Mouse (Mus musculus) CH12.LX (cell line): Measurements from ENCODE around the gene Gpr157. TPM values are rescaled to one million over a fixed set of nuclear protein-coding genes. Genes with fewer than 3 reads are reported as not detected.

Source experiments
- DNase-seq: peaks from one replicate; pipeline ENCODE4 v3.0.0-alpha.2; 2013; ENCODE audit errors: extremely low read depth
- H3K27ac ChIP-seq: 2 replicates; pipeline ENCODE4 v1.5.1; 2012; ENCODE audit warnings: low read depth, mild to moderate bottlenecking, control low read depth, moderate library complexity; ENCODE audit not compliant: insufficient read depth
- H3K27me3 ChIP-seq: replicated peaks from 2 replicates; pipeline ENCODE3; 2012; ENCODE audit warnings: inconsistent platforms
- H3K36me3 ChIP-seq, 2 experiments: replicated peaks in 1 of 2; 2 replicates each; pipeline versions ENCODE3 to v1.6.1; 2012; ENCODE audit warnings: inconsistent platforms in 1 of 2, low read length in 1 of 2, mild to moderate bottlenecking in 1 of 2, mixed read lengths in 1 of 2, moderate library complexity in 1 of 2; ENCODE audit not compliant: control insufficient read depth in 1 of 2, insufficient read depth in 1 of 2
- H3K4me1 ChIP-seq, 2 experiments: 2 replicates each; pipeline ENCODE4 v1.6.1; 2012; ENCODE audit warnings: inconsistent platforms in 1 of 2, moderate library complexity in 1 of 2; ENCODE audit not compliant: insufficient read depth in 2 of 2, control insufficient read depth in 1 of 2
- H3K4me2 ChIP-seq: 2 replicates; pipeline ENCODE4 v1.6.1; 2012; ENCODE audit warnings: low read depth, mild to moderate bottlenecking, control low read depth; ENCODE audit not compliant: poor library complexity, insufficient read depth, severe bottlenecking
- H3K4me3 ChIP-seq, 3 experiments: fragments of 150-350 bp in 1 of 3; sonication (generic) in 1 of 3; replicated peaks in 1 of 3; 2 replicates each; pipeline versions ENCODE3 to v1.5.1; 2011 to 2012; ENCODE audit warnings: low read depth in 2 of 3, low read length in 2 of 3, mild to moderate bottlenecking in 2 of 3, moderate library complexity in 2 of 3, control low read depth in 1 of 3, improper control_type of control experiment in 1 of 3, inconsistent platforms in 1 of 3, mixed read lengths in 1 of 3; ENCODE audit not compliant: poor library complexity in 1 of 3
- H3K79me2 ChIP-seq: replicated peaks from 2 replicates; pipeline ENCODE4 v1.6.1; 2012; ENCODE audit warnings: mild to moderate bottlenecking, moderate library complexity; ENCODE audit not compliant: control insufficient read depth, poor library complexity, insufficient read depth, severe bottlenecking; ENCODE audit errors: extremely low read depth
- H3K9ac ChIP-seq: 2 replicates; pipeline ENCODE4 v1.6.1; 2012; ENCODE audit warnings: low read depth, mild to moderate bottlenecking, control low read depth, moderate library complexity; ENCODE audit not compliant: insufficient read depth
- H3K9me3 ChIP-seq: replicated peaks from 2 replicates; pipeline ENCODE3; 2012; ENCODE audit warnings: low read length, inconsistent platforms, mixed read lengths
- CHD1 ChIP-seq: IDR thresholded peaks from 2 replicates; pipeline ENCODE4 v1.6.1; 2012; ENCODE audit warnings: low read depth, low read length, improper control_type of control experiment, inconsistent platforms
- CHD2 ChIP-seq: IDR thresholded peaks from 2 replicates; pipeline ENCODE4 v1.6.1; 2011; ENCODE audit warnings: low read length, improper control_type of control experiment
- CTCF ChIP-seq, 2 experiments: IDR thresholded peaks in 1 of 2; conservative IDR thresholded peaks in 1 of 2; 2 replicates each; pipeline ENCODE4 v1.5.1; 2011 to 2012; ENCODE audit warnings: low read depth in 2 of 2, low read length in 2 of 2, improper control_type of control experiment in 1 of 2, inconsistent platforms in 1 of 2, mild to moderate bottlenecking in 1 of 2, moderate library complexity in 1 of 2
- E2F4 ChIP-seq: IDR thresholded peaks from 2 replicates; pipeline ENCODE4 v1.6.1; 2011; ENCODE audit warnings: low read depth, low read length, improper control_type of control experiment; ENCODE audit not compliant: insufficient replicate concordance
- ELF1 ChIP-seq: IDR thresholded peaks from 2 replicates; pipeline ENCODE4 v1.6.1; 2014; ENCODE audit warnings: low read depth, mild to moderate bottlenecking, inconsistent platforms, low read length, improper control_type of control experiment
- ETS1 ChIP-seq: conservative IDR thresholded peaks from 2 replicates; pipeline ENCODE4 v1.6.1; 2012; ENCODE audit warnings: low read depth, mild to moderate bottlenecking, inconsistent platforms, low read length, improper control_type of control experiment, moderate library complexity
- GABPA ChIP-seq: IDR thresholded peaks from 2 replicates; pipeline ENCODE4 v1.6.1; 2012; ENCODE audit warnings: low read depth, low read length, improper control_type of control experiment, inconsistent platforms; ENCODE audit not compliant: insufficient replicate concordance
- HCFC1 ChIP-seq: IDR thresholded peaks from 2 replicates; pipeline ENCODE4 v1.6.1; 2012; ENCODE audit warnings: low read depth, mild to moderate bottlenecking, inconsistent platforms, low read length, improper control_type of control experiment
- IRF4 ChIP-seq: IDR thresholded peaks from 2 replicates; pipeline ENCODE4 v1.6.1; 2014; ENCODE audit warnings: low read depth, mild to moderate bottlenecking, inconsistent platforms, low read length, improper control_type of control experiment
- JUN ChIP-seq: IDR thresholded peaks from 2 replicates; pipeline ENCODE4 v1.6.1; 2011; ENCODE audit warnings: low read depth, mild to moderate bottlenecking, low read length, improper control_type of control experiment, moderate library complexity; ENCODE audit not compliant: insufficient read depth
- JUND ChIP-seq: conservative IDR thresholded peaks from 2 replicates; pipeline ENCODE4 v1.6.1; 2011; ENCODE audit warnings: low read depth, low read length, improper control_type of control experiment
- KAT2A ChIP-seq: IDR thresholded peaks from 2 replicates; pipeline ENCODE4 v1.6.1; 2012; ENCODE audit warnings: low read length, improper control_type of control experiment, inconsistent platforms; ENCODE audit not compliant: insufficient replicate concordance
- MAFK ChIP-seq: IDR thresholded peaks from 2 replicates; pipeline ENCODE4 v1.6.1; 2011; ENCODE audit warnings: low read length, improper control_type of control experiment; ENCODE audit not compliant: insufficient replicate concordance
- MAX ChIP-seq: IDR thresholded peaks from 2 replicates; pipeline ENCODE4 v1.6.1; 2011; ENCODE audit warnings: low read length, improper control_type of control experiment
- MAZ ChIP-seq: IDR thresholded peaks from 2 replicates; pipeline ENCODE4 v1.6.1; 2012; ENCODE audit warnings: low read depth, mild to moderate bottlenecking, inconsistent platforms, low read length, improper control_type of control experiment, moderate library complexity
- MEF2A ChIP-seq: IDR thresholded peaks from 2 replicates; pipeline ENCODE4 v1.6.1; 2014; ENCODE audit warnings: low read depth, mild to moderate bottlenecking, inconsistent platforms, low read length, improper control_type of control experiment, borderline replicate concordance
- MXI1 ChIP-seq: IDR thresholded peaks from 2 replicates; pipeline ENCODE4 v1.6.1; 2011; ENCODE audit warnings: mild to moderate bottlenecking, low read depth, low read length, improper control_type of control experiment
- NRF1 ChIP-seq: IDR thresholded peaks from 2 replicates; pipeline ENCODE4 v1.6.1; 2014; ENCODE audit warnings: low read depth, mild to moderate bottlenecking, inconsistent platforms, low read length, improper control_type of control experiment, moderate library complexity
- PAX5 ChIP-seq: IDR thresholded peaks from 2 replicates; pipeline ENCODE4 v1.6.1; 2012; ENCODE audit warnings: low read length, inconsistent platforms, mixed read lengths
- POLR2AphosphoS2 ChIP-seq: IDR thresholded peaks from 2 replicates; pipeline ENCODE4 v1.6.1; 2011; ENCODE audit warnings: low read depth, low read length, improper control_type of control experiment
- RCOR1 ChIP-seq: conservative IDR thresholded peaks from 2 replicates; pipeline ENCODE4 v1.6.1; 2012; ENCODE audit warnings: low read depth, mild to moderate bottlenecking, inconsistent platforms, low read length, improper control_type of control experiment
- SIN3A ChIP-seq: IDR thresholded peaks from 2 replicates; pipeline ENCODE4 v1.6.1; 2012; ENCODE audit warnings: low read length, improper control_type of control experiment, inconsistent platforms
- SMC3 ChIP-seq: IDR thresholded peaks from 2 replicates; pipeline ENCODE4 v1.6.1; 2011; ENCODE audit warnings: low read depth, low read length, improper control_type of control experiment
- TBP ChIP-seq: conservative IDR thresholded peaks from 2 replicates; pipeline ENCODE4 v1.6.1; 2011; ENCODE audit warnings: low read depth, low read length, improper control_type of control experiment
- TCF12 ChIP-seq: IDR thresholded peaks from 2 replicates; pipeline ENCODE4 v1.6.1; 2014; ENCODE audit warnings: low read depth, mild to moderate bottlenecking, inconsistent platforms, low read length, improper control_type of control experiment
- USF1 ChIP-seq: IDR thresholded peaks from 2 replicates; pipeline ENCODE4 v1.6.1; 2014; ENCODE audit warnings: low read depth, mild to moderate bottlenecking, inconsistent platforms, low read length, improper control_type of control experiment
- ZC3H11A ChIP-seq: IDR thresholded peaks from 2 replicates; pipeline ENCODE4 v1.6.1; 2012; ENCODE audit warnings: low read depth, mild to moderate bottlenecking, inconsistent platforms, low read length, improper control_type of control experiment
- ZKSCAN1 ChIP-seq: IDR thresholded peaks from 2 replicates; pipeline ENCODE4 v1.6.1; 2012; ENCODE audit warnings: low read depth, inconsistent platforms, low read length, improper control_type of control experiment, borderline replicate concordance
- ZMIZ1 ChIP-seq: IDR thresholded peaks from 2 replicates; pipeline ENCODE4 v1.6.1; 2012; ENCODE audit warnings: low read depth, mild to moderate bottlenecking, inconsistent platforms, low read length, improper control_type of control experiment
- dilution Hi-C: fragments of 300-500 bp; cut with MboI; formaldehyde crosslinking; loops from 2 replicates; pipeline ENCODE4 v1.14.3; 2020; ENCODE audit warnings: low sequenced_read_pairs; ENCODE audit not compliant: extremely low pct_unique_long_range_greater_than_20kb, extremely low pct_ligation_motif_present
- in situ Hi-C: fragments of 300-500 bp; cut with MboI; formaldehyde crosslinking; loops from 3 replicates; pipeline ENCODE4 v1.14.3; 2019; ENCODE audit warnings: low sequenced_read_pairs, low pct_ligation_motif_present, low pct_unique_long_range_greater_than_20kb, mixed read lengths
- polyA plus RNA-seq: library from polyadenylated mRNA; unstranded; fragments of >175 nt; gene quantifications from 2 replicates; pipeline ENCODE4 v1.2.1, GENCODE M21; 2012; ENCODE audit warnings: low read depth; ENCODE audit not compliant: insufficient read length
- total RNA-seq, 2 experiments: library from RNA; depleted of rRNA; stranded (reverse); fragments of 300-350 nt in 1 of 2; fragments of >200 nt in 1 of 2; gene quantifications; 2 replicates each; pipeline ENCODE4 v1.2.3; 2012 to 2014

Gpr157 gene
- total and polyA plus RNA-seq, 3 experiments, result 2.6 to 3.5 (median 2.8) TPM

GRCm38 (mm10) chr4:150138084-150138543 lies 50.9 kb downstream of the Gpr157 start (continued):
- TF ChIP-seq MAX (peak; percentile 98), CTCF (conservative IDR thresholded peaks at IDR 0.05 in 1 of 2, IDR thresholded peaks at IDR 0.05 in 1 of 2; ENCODE audit: low read depth in 2 of 2, low read length in 2 of 2) (no peak), MEF2A (peak; percentile 59; the same call in 1 of the 2 replicates), TCF12 (peak; percentile 72; the same call in 1 of the 2 replicates), IRF4 (peak; percentile 80), HCFC1 (no peak), USF1 (peak; percentile 71), MAFK (peak; percentile 52; the same call in 1 of the 2 replicates), CHD1 (no peak), POLR2AphosphoS2 (peak; percentile 77; the same call in 1 of the 2 replicates)

- in situ Hi-C loops, result loop anchor here (5.0 kb wide), 1 partner anchor 78 kb away; no protein-coding TSS in a partner anchor
Measured at GRCm38 (mm10) chr4:150139090-150139489, 51.9 kb downstream of the Gpr157 start.

GRCm38 (mm10) chr4:150140346-150140745 lies 53.2 kb downstream of the Gpr157 start:
- dilution Hi-C loops, result no loop called here
- Histone ChIP-seq H3K4me2 (no peak overlapping the region; the same call in 1 of the 2 replicates), H3K4me3 (no peak overlapping the region), H3K27me3 (no peaks in the 10 kb centered on the region), H3K9ac (no peak overlapping the region), H3K9me3 (peaks cover 4% of the 10 kb centered on the region), H3K4me1 (peaks cover 25 to 54% of the 10 kb centered on the region in 2 experiments)
- no peak for DNase-seq
- no peak for TF ChIP-seq MEF2A
- no peak for TF ChIP-seq ETS1
- no peak for TF ChIP-seq SMC3
- TF ChIP-seq TBP, result no peak
- TF ChIP-seq USF1, result no peak
- no peak for TF ChIP-seq JUND
- TF ChIP-seq HCFC1, result no peak
- TF ChIP-seq CTCF (conservative IDR thresholded peaks at IDR 0.05 in 1 of 2, IDR thresholded peaks at IDR 0.05 in 1 of 2; ENCODE audit: low read depth in 2 of 2, low read length in 2 of 2), result no peak
- no peak for TF ChIP-seq GABPA
- no peak for TF ChIP-seq IRF4
- TF ChIP-seq NRF1, result no peak
- TF ChIP-seq ZC3H11A, result no peak
- no peak for TF ChIP-seq PAX5
- no peak for TF ChIP-seq CHD1
- no peak for TF ChIP-seq CHD2
- TF ChIP-seq ZMIZ1, result no peak
- no peak for TF ChIP-seq TCF12
- TF ChIP-seq MXI1, result no peak
- TF ChIP-seq, all 38 proteins: peak for 0
- H3K79me2 ChIP-seq, result no peaks in the 10 kb centered on the region
- peaks cover 0 to 2% of the 10 kb centered on the region in 2 experiments for H3K36me3 ChIP-seq
- in situ Hi-C loops, result no loop called here
- H3K27ac ChIP-seq, result no peak overlapping the region

More at GRCm38 (mm10) chr4:150139090-150139489, 51.9 kb downstream of the Gpr157 start:
- Histone ChIP-seq H3K4me2 (no peak overlapping the region), H3K9me3 (peaks cover under 1% of the 10 kb centered on the region), H3K4me1 (peaks cover 21 to 47% of the 10 kb centered on the region in 2 experiments), H3K79me2 (no peaks in the 10 kb centered on the region), H3K36me3 (peaks cover 0 to 2% of the 10 kb centered on the region in 2 experiments), H3K27ac (no peak overlapping the region), H3K27me3 (no peaks in the 10 kb centered on the region), H3K9ac (no peak overlapping the region), H3K4me3 (no peak overlapping the region)
- dilution Hi-C loops, result no loop called here
- no peak for DNase-seq
- TF ChIP-seq MXI1, result no peak
- TF ChIP-seq JUN, result no peak
- TF ChIP-seq ZMIZ1, result no peak
- TF ChIP-seq TCF12, result no peak
- TF ChIP-seq KAT2A, result no peak
- TF ChIP-seq ETS1, result no peak
- TF ChIP-seq ZKSCAN1, result no peak
- TF ChIP-seq CHD1, result no peak
- TF ChIP-seq SIN3A, result no peak
- no peak for TF ChIP-seq MEF2A
- TF ChIP-seq ELF1, result no peak
- no peak for TF ChIP-seq GABPA
- no peak for TF ChIP-seq MAZ
- TF ChIP-seq HCFC1, result no peak
- no peak for TF ChIP-seq E2F4
- TF ChIP-seq TBP, result no peak
- TF ChIP-seq SMC3, result no peak
- TF ChIP-seq RCOR1, result no peak
